9 mouse cellular contexts compared by ENCODE assay signal in the genomic region with DNA sequence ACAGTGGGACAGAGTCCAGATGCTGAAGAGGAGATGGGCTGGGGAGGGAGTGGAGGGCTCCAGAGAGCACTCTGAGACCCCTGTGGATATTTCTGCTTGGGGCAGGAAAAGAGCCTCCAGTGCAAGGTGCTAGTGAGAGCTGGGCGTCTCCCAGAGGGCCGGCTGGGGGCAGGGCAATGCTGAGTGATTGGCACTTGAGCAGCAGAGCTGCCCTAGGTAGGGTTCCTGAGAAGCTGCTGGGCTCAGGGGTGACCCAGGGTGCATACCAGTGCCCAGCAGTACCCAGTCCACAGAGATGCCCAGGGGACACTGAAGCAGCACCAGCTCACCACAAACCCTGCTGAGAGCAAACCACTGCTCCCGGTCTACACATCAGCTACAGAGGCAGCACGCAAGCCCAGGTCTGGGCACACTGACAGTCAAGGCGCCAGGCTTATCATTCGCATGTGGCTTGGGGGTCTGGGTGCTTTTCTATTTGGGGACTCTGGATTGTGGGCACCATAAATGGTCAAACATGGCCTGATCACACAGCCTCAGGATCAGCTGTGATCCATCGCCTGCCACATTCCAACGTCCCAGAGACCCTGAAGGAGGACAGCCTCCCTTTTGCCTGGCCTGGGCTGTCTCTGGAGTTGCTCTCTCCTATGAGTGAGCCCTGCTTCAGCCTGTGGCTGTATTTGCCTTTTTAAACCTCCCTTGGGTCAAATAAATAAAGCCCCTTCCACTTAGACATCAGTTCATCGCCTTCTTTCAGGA. TPM values are rescaled to one million over a fixed set of nuclear protein-coding genes. Genes with fewer than 3 reads are reported as not detected.
A peak's percentile ranks its signal among the peaks of the same experiment; 100 is the strongest.
DNase-seq lines count a peak whose midpoint lies in the region; ATAC-seq lines count a peak whose summit lies in the region.
"Had no signal": no experiment of that assay in that cellular context is flagged by ENCODE, and none has a peak within 500 bp of the region (broad histone marks: within the 10 kb centered on the region; RNA-seq: fewer than 3 reads in every experiment).

No protein-coding gene starts in this region.

- ATAC-seq in midbrain, embryonic 15.5 days (replicated peaks) = no peak
- ATAC-seq in intestine, embryonic 16.5 days = peak; percentile 50; the same call in 1 of the 2 replicates
- ATAC-seq in kidney, embryonic 15.5 days (replicated peaks; ENCODE audit: low FRiP score) = peak; percentile 23; the same call in 1 of the 2 replicates
- ATAC-seq: forebrain, embryonic 16.5 days had no signal

- H3K4me1 ChIP-seq in midbrain, embryonic 10.5 days = peaks cover 24% of the 10 kb centered on the region
- H3K4me1 ChIP-seq in midbrain, embryonic 15.5 days = 0 out of 2 replicates have a peak, but pooled peaks cover 4% of the 10 kb centered on the region
- peaks cover 35% of the 10 kb centered on the region for H3K4me1 ChIP-seq in intestine, embryonic 16.5 days (ENCODE audit: control insufficient read depth, insufficient read depth, low read length)
- peaks cover 53% of the 10 kb centered on the region for H3K4me1 ChIP-seq in kidney, embryonic 15.5 days

- peak overlapping the region; percentile 33; the same call in 1 of the 2 replicates for H3K27ac ChIP-seq in midbrain, embryonic 10.5 days (replicated peaks)
- no peak overlapping the region for H3K27ac ChIP-seq in midbrain, embryonic 15.5 days
- H3K27ac ChIP-seq in intestine, embryonic 16.5 days (ENCODE audit: low read length) = peak overlapping the region; percentile 60
- H3K27ac ChIP-seq in kidney, embryonic 15.5 days = peak overlapping the region; percentile 92
- H3K27ac ChIP-seq: limb, embryonic 15.5 days had no signal

- no peak overlapping the region for H3K9ac ChIP-seq in midbrain, embryonic 15.5 days
- H3K9ac ChIP-seq in intestine, embryonic 16.5 days (ENCODE audit: low read depth, low read length) = peak overlapping the region; percentile 4; the same call in 1 of the 2 replicates
- H3K9ac ChIP-seq in kidney, embryonic 15.5 days = 0 out of 2 replicates have a peak overlapping the region, but pooled peaks have one; percentile 10
- H3K9ac ChIP-seq: limb, embryonic 15.5 days had no signal

- H3K4me3 ChIP-seq in midbrain, embryonic 10.5 days = no peak overlapping the region
- H3K4me3 ChIP-seq in midbrain, embryonic 15.5 days = no peak overlapping the region
- no peak overlapping the region for H3K4me3 ChIP-seq in intestine, embryonic 16.5 days (ENCODE audit: low read length)
- no peak overlapping the region for H3K4me3 ChIP-seq in kidney, embryonic 15.5 days (replicated peaks)
- H3K4me3 ChIP-seq: limb, embryonic 15.5 days had no signal

- H3K4me2 ChIP-seq in midbrain, embryonic 15.5 days = no peak overlapping the region
- H3K4me2 ChIP-seq in intestine, embryonic 16.5 days (ENCODE audit: low read depth, low read length) = no peak overlapping the region
- H3K4me2 ChIP-seq in kidney, embryonic 15.5 days = no peak overlapping the region
- H3K4me2 ChIP-seq: limb, embryonic 15.5 days had no signal

- no peak for DNase-seq in midbrain, embryonic 10.5 days (ENCODE audit: low spot score)
- peak; percentile 65 for DNase-seq in lung, postnatal 25 days (ENCODE audit: low spot score)
- DNase-seq in adrenal gland, postnatal 10 days = no peak
- DNase-seq in layer of hippocampus, postnatal 14 days (ENCODE audit: low spot score in 2 of 2) = no peak

- no peaks in the 10 kb centered on the region for H3K9me3 ChIP-seq in midbrain, embryonic 10.5 days (replicated peaks)
- H3K9me3 ChIP-seq in midbrain, embryonic 15.5 days = no peaks in the 10 kb centered on the region
- H3K9me3 ChIP-seq in intestine, embryonic 16.5 days (ENCODE audit: control insufficient read depth, low read length) = no peaks in the 10 kb centered on the region
- H3K9me3 ChIP-seq in kidney, embryonic 15.5 days (replicated peaks) = no peaks in the 10 kb centered on the region
- H3K9me3 ChIP-seq: limb, embryonic 15.5 days had no signal

- WGBS in midbrain, embryonic 10.5 days = 72% methylated on average over 9 of the region's 9 CpGs
- WGBS in midbrain, embryonic 15.5 days = 74% methylated on average over 9 of the region's 9 CpGs
- WGBS in intestine, embryonic 16.5 days = 52% methylated on average over 9 of the region's 9 CpGs
- 55% methylated on average over 9 of the region's 9 CpGs for WGBS in kidney, embryonic 15.5 days

- H3K36me3 ChIP-seq in midbrain, embryonic 10.5 days = no peaks in the 10 kb centered on the region
- no peaks in the 10 kb centered on the region for H3K36me3 ChIP-seq in midbrain, embryonic 15.5 days (replicated peaks)
- H3K36me3 ChIP-seq in intestine, embryonic 16.5 days (ENCODE audit: control insufficient read depth, insufficient read depth, low read length) = no peaks in the 10 kb centered on the region
- H3K36me3 ChIP-seq in kidney, embryonic 15.5 days = no peaks in the 10 kb centered on the region
- H3K36me3 ChIP-seq: limb, embryonic 15.5 days had no signal

- H3K27me3 ChIP-seq in midbrain, embryonic 10.5 days (ENCODE audit: low read depth, poor library complexity, severe bottlenecking) = no peaks in the 10 kb centered on the region
- no peaks in the 10 kb centered on the region for H3K27me3 ChIP-seq in midbrain, embryonic 15.5 days (replicated peaks)
- no peaks in the 10 kb centered on the region for H3K27me3 ChIP-seq in intestine, embryonic 16.5 days (replicated peaks; ENCODE audit: control insufficient read depth, insufficient read depth, low read length)
- H3K27me3 ChIP-seq in kidney, embryonic 15.5 days = no peaks in the 10 kb centered on the region
- H3K27me3 ChIP-seq: limb, embryonic 15.5 days had no signal

RNA-seq across cellular contexts. Expression of a gene that starts 34.0 kb away (rescaled TPM):
- polyA plus RNA-seq in midbrain, embryonic 10.5 days (2016; fragmentation: Nextera tagmentation; extraction: Ambion mirVana) = 9.2 TPM in 2 replicates
- 22.9 and 25.5 TPM in 2 replicates for polyA plus RNA-seq in midbrain, embryonic 15.5 days (2015; fragmentation: Nextera tagmentation; extraction: Ambion mirVana)
- polyA plus RNA-seq in intestine, embryonic 16.5 days (2015; fragmentation: Nextera tagmentation; extraction: Ambion mirVana) = 5.7 and 5.8 TPM in 2 replicates
- polyA plus RNA-seq in kidney, embryonic 15.5 days (2015; fragmentation: Nextera tagmentation; extraction: Ambion mirVana) = 17.5 and 18.5 TPM in 2 replicates
- total RNA-seq in adrenal gland, postnatal 10 days (2021) = 100 to 1,000 TPM in 1 of 2 experiments, 10 to 100 TPM in 1; 25.4 to 112 TPM
- total RNA-seq in layer of hippocampus, postnatal 14 days (2021) = 10 to 100 TPM; 16.1 to 16.7 TPM
